Mouse (Mus musculus) heart, adult 2 months (tissue): ENCODE data around the gene Srsf10. TPM values are rescaled to one million over a fixed set of nuclear protein-coding genes. Genes with fewer than 3 reads are reported as not detected.

ENCODE experiments used
- DNase-seq, 2 experiments: peaks; one replicate each; pipeline ENCODE4 v3.0.0; 2021
- H3K27ac ChIP-seq: fragments of 200-600 bp; 2 replicates; pipeline ENCODE4 v1.8.1; 2022
- H3K27me3 ChIP-seq: fragments of 200-500 bp; 2 replicates; pipeline ENCODE4 v1.6.1; 2012; ENCODE audit warnings: mild to moderate bottlenecking, low read length, inconsistent platforms, mixed read lengths; ENCODE audit not compliant: control insufficient read depth, insufficient read depth
- H3K36me3 ChIP-seq: fragments of 200-500 bp; 2 replicates; pipeline ENCODE4 v1.6.1; 2012; ENCODE audit warnings: low read length, inconsistent platforms; ENCODE audit not compliant: control insufficient read depth, insufficient read depth
- H3K4me1 ChIP-seq: fragments of 200-500 bp; 2 replicates; pipeline ENCODE4 v1.6.1; 2011; ENCODE audit warnings: low read length; ENCODE audit not compliant: control insufficient read depth, insufficient read depth
- H3K4me3 ChIP-seq: fragments of 200-600 bp; 2 replicates; pipeline ENCODE4 v1.8.1; 2022
- H3K79me2 ChIP-seq: fragments of 200-500 bp; replicated peaks from 2 replicates; pipeline ENCODE4 v1.6.1; 2012; ENCODE audit warnings: mild to moderate bottlenecking, inconsistent platforms, low read length, moderate library complexity, mixed read lengths; ENCODE audit not compliant: control insufficient read depth, insufficient read depth
- H3K9ac ChIP-seq: fragments of 200-500 bp; 2 replicates; pipeline ENCODE4 v1.6.1; 2012; ENCODE audit warnings: low read depth, mild to moderate bottlenecking, control low read depth, inconsistent platforms, low read length, mixed read lengths
- CTCF ChIP-seq: fragments of 200-600 bp; IDR thresholded peaks from 2 replicates; pipeline ENCODE4 v1.8.1; 2022; ENCODE audit warnings: antibody characterized with exemption, mild to moderate bottlenecking, moderate library complexity
- EP300 ChIP-seq: fragments of 200-500 bp; IDR thresholded peaks from 2 replicates; pipeline ENCODE4 v1.6.1; 2011; ENCODE audit warnings: low read depth, low read length, control low read depth; ENCODE audit not compliant: insufficient read depth
- POLR2A ChIP-seq: fragments of 200-500 bp; IDR thresholded peaks from 2 replicates; pipeline ENCODE4 v1.6.1; 2011; ENCODE audit warnings: mild to moderate bottlenecking, low read depth, low read length, control low read depth; ENCODE audit not compliant: insufficient read depth
- WGBS: fragments of 180-500 bp; shearing (Covaris S2); methylation state at CpG from one replicate; pipeline ENCODE4 v1.1.7; 2018; 5-methylcytosine and 5-hydroxymethylcytosine counted together
- intact Hi-C: fragments of 180-260 bp; cut with DNase I; formaldehyde crosslinking; loops from one replicate; pipeline ENCODE4 v1.15.1; 2025
- polyA plus RNA-seq: library from polyadenylated mRNA; depleted of rRNA; stranded (reverse); fragments of >200 nt; gene quantifications from 2 replicates; pipeline ENCODE4 v1.2.3, GENCODE M21; 2012
- total RNA-seq, 2 experiments: library from RNA; stranded (reverse); gene quantifications; 2 replicates each; pipeline ENCODE4 v1.2.3; 2021

The Srsf10 gene
- total and polyA plus RNA-seq, 3 experiments: 28.8 to 49.1 (median 45.3) TPM

GRCm38 (mm10) chr4:135857597-135858186 is 2.1 kb downstream of the Srsf10 start:
- intact Hi-C loops: loop anchor here (10.0 kb wide), 1 partner anchor 503 kb away; the partner anchor contains the start of gene Srrm1
- Histone ChIP-seq H3K36me3 (peaks cover 41% of the 10 kb centered on the region), H3K9ac (no peak overlapping the region), H3K4me1 (peaks cover 10% of the 10 kb centered on the region), H3K4me3 (peak overlapping the region; percentile 90), H3K27me3 (no peaks in the 10 kb centered on the region), H3K27ac (peak overlapping the region; percentile 90), H3K79me2 (peaks cover 3% of the 10 kb centered on the region)
- no peak for DNase-seq
- TF ChIP-seq EP300 (no peak), POLR2A (no peak), CTCF (no peak)
- WGBS: 7% methylated on average over 7 of the region's 7 CpGs

GRCm38 (mm10) chr4:135868996-135869395 is 13.4 kb downstream of the Srsf10 start:
- no peak overlapping the region for H3K4me3 ChIP-seq
- no peaks in the 10 kb centered on the region for H3K79me2 ChIP-seq
- H3K9ac ChIP-seq: no peak overlapping the region
- no peaks in the 10 kb centered on the region for H3K27me3 ChIP-seq
- WGBS: 13% methylated on average over 2 of the region's 2 CpGs
- TF ChIP-seq CTCF (no peak), POLR2A (no peak), EP300 (no peak)
- H3K27ac ChIP-seq: peak overlapping the region; percentile 10
- intact Hi-C loops: no loop called here
- DNase-seq: no peak
- H3K36me3 ChIP-seq: peaks cover 34% of the 10 kb centered on the region
- H3K4me1 ChIP-seq: peaks cover 7% of the 10 kb centered on the region

GRCm38 (mm10) chr4:135870227-135871023 is 14.9 kb downstream of the Srsf10 start:
- peaks cover 14% of the 10 kb centered on the region for H3K4me1 ChIP-seq
- no peaks in the 10 kb centered on the region for H3K79me2 ChIP-seq
- no peak for DNase-seq
- H3K4me3 ChIP-seq: peak overlapping the region; percentile 19
- WGBS: 20% methylated on average over 2 of the region's 2 CpGs
- TF ChIP-seq EP300: no peak
- peak; percentile 19; the same call in 1 of the 2 replicates for TF ChIP-seq POLR2A
- intact Hi-C loops: loop anchor here (5.0 kb wide), 1 partner anchor 33 kb away; no protein-coding TSS in a partner anchor
- H3K27ac ChIP-seq: no peak overlapping the region
- no peak overlapping the region for H3K9ac ChIP-seq
- no peaks in the 10 kb centered on the region for H3K27me3 ChIP-seq
- peaks cover 42% of the 10 kb centered on the region for H3K36me3 ChIP-seq

GRCm38 (mm10) chr4:135872015-135872414 is 16.5 kb downstream of the Srsf10 start:
- WGBS: 10% methylated on average over 3 of the region's 3 CpGs
- TF ChIP-seq POLR2A (no peak), EP300 (no peak), CTCF (no peak)
- DNase-seq: no peak
- intact Hi-C loops: loop anchor here (5.0 kb wide), 1 partner anchor 35 kb away; no protein-coding TSS in a partner anchor
- Histone ChIP-seq H3K9ac (no peak overlapping the region), H3K27me3 (no peaks in the 10 kb centered on the region), H3K36me3 (peaks cover 48% of the 10 kb centered on the region), H3K4me1 (peaks cover 23% of the 10 kb centered on the region), H3K4me3 (peak overlapping the region; percentile 85), H3K27ac (peak overlapping the region; percentile 100; the same call in 1 of the 2 replicates), H3K79me2 (no peaks in the 10 kb centered on the region)

GRCm38 (mm10) chr4:135872589-135873391 is 17.2 kb downstream of the Srsf10 start:
- intact Hi-C loops: loop anchor here (1.0 to 5.0 kb wide), 2 partner anchors 16 to 35 kb away; no protein-coding TSS in a partner anchor
- H3K4me1 ChIP-seq: peaks cover 24% of the 10 kb centered on the region
- H3K27ac ChIP-seq: peak overlapping the region; percentile 100
- peaks cover 48% of the 10 kb centered on the region for H3K36me3 ChIP-seq
- no peak for TF ChIP-seq POLR2A
- no peak for TF ChIP-seq EP300
- TF ChIP-seq CTCF: no peak
- H3K79me2 ChIP-seq: no peaks in the 10 kb centered on the region
- H3K9ac ChIP-seq: peak overlapping the region; percentile 98
- H3K4me3 ChIP-seq: peak overlapping the region; percentile 85
- WGBS: 1% methylated on average over 17 of the region's 17 CpGs
- DNase-seq: no peak
- H3K27me3 ChIP-seq: no peaks in the 10 kb centered on the region
